Mouse (Mus musculus) layer of hippocampus, postnatal 10 days (tissue): ENCODE data around the gene Fig4. TPM values are rescaled to one million over a fixed set of nuclear protein-coding genes. Genes with fewer than 3 reads are reported as not detected.

Experiments used
- DNase-seq, 2 experiments: peaks; one replicate each; pipeline ENCODE4 v3.0.0; 2021; ENCODE audit warnings: low spot score in 2 of 2
- total RNA-seq, 2 experiments: library from RNA; stranded (reverse); gene quantifications; 2 replicates each; pipeline ENCODE4 v1.2.3; 2021

Gene Fig4
- total RNA-seq, 2 experiments from 2014 or later: 36.4 to 36.5 TPM

DNA sequence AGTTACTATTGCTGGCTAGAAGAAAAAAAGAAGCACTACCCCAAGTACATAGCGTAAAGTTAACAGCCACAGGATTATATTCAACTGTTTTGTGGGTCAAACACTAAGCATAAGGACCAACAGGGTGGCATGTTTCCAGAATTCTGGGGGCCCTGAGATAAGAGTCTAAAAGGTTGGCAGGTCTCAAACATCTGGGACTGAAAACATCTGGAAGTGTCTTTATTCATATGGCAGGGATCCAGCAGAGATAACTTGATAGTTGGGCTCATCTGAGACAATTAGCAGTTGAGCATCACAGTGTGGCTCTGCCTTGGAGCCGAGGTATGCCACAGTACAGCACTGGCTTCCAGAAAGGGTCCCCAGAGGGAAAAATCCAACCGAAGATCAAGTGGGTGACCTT is 153.8 kb downstream of the Fig4 start:
- DNase-seq: no peak

DNA sequence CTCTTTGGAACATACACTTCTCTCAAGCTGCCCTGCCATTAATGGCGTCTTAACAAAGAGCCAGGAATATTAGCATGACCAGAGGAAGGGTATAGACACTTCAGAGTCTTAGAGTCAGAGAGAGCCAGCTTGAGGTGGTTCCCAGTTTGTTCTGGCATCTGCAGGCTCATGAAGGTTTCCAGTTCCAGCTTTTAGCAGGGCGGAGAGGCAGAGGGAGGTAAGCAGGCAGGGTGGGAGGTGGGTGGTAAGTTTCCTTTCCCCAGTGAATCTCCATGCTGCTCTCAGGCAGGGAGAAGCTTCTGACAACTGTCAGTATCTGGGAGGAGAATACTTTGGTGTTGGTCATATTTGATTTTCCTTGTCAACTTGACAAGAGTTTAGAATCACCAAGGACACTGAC is 156.9 kb downstream of the Fig4 start:
- DNase-seq: peak in 1 of 2 experiments; percentile 12

Other genes starting within 250 kb of the Fig4 start
- 1 to 10 TPM; 4.1 to 4.5 TPM for gene Gpr6, start 231.0 kb downstream of the Fig4 start, total RNA-seq
- under 1 TPM; 0.62 to 0.69 TPM for gene Ak9, start 720 bp upstream of the Fig4 start, total RNA-seq
- gene Zbtb24, start 147.1 kb upstream of the Fig4 start, total RNA-seq: 10 to 100 TPM; 16.3 to 17.2 TPM
- 10 to 100 TPM; 41.9 to 42.5 TPM for gene Mical1, start 173.1 kb upstream of the Fig4 start, total RNA-seq
- gene Smpd2, start 187.1 kb upstream of the Fig4 start, total RNA-seq: 10 to 100 TPM; 21.2 to 26.2 TPM
- gene Ppil6, start 187.2 kb upstream of the Fig4 start, total RNA-seq: 1 to 10 TPM; 6.9 to 7.8 TPM
- gene Cd164, start 216.2 kb upstream of the Fig4 start, total RNA-seq: 10 to 100 TPM; 46.7 to 50.9 TPM